Mouse (Mus musculus) gastrocnemius, postnatal 36 days (tissue): ENCODE measurements around the gene Whrn. TPM values are rescaled to one million over a fixed set of nuclear protein-coding genes. Genes with fewer than 3 reads are reported as not detected.
A peak's percentile ranks its signal among the peaks of the same experiment; 100 is the strongest.

Source experiments
- DNase-seq, 2 experiments: peaks; one replicate each; pipeline ENCODE4 v3.0.0; 2022
- intact Hi-C: fragments of 180-260 bp; cut with DNase I; formaldehyde crosslinking; loops from one replicate; pipeline ENCODE4 v1.15.1; 2025
- total RNA-seq, 2 experiments: library from RNA; stranded (reverse); gene quantifications; 2 replicates each; pipeline ENCODE4 v1.2.3; 2021

The Whrn gene
- total RNA-seq, 2 experiments from 2014 or later: 2.2 to 2.5 TPM

DNA sequence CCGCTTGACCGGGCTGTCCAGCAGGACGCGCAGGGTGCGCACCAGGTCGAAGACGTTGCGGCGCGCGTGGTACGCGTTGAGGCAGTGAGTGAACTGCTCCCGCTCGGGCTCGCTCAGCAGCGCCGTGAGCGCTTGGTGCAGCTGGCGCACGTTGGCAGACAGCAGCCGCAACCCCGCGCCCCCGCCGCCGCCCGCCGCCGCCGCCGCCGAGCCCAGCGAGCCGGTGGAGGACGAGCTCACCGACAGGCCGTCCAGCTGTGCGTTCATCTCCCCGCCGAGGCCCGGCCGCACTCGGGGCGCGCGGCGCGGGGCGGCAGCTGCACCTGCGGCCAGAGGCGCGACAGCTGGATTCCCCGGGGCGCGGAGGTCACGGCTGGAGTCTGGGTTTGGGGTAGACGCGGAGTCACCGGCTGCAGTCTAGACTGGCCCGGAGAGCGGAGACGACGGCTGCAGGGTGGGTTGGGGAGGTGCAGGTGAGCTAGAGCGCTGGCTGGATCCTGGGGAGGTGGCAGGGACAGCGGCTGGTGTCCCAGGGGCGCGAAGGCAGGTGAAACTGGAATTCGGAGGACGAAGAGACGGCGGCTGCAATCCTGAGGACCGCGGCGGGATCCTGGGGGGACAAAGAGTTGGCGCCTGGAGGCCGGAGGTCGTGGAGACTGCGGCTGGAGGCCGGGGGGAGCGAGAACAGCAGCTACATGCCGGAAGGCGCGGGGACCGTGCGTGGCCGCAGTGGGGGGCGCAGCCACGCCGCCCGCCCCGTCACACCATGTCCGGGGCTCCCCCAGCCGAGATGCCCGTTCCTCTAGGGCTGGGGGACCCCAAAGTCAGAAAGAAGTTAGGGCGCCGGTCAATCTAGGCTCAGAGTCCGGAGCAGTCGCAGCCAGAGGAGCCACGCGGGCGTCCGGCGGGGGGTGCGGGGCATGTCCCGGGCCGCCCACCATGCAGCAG, 550 bp downstream of the Whrn start:
- intact Hi-C loops: no loop called here
- peak in 1 of 2 experiments; percentile 32 for DNase-seq

DNA sequence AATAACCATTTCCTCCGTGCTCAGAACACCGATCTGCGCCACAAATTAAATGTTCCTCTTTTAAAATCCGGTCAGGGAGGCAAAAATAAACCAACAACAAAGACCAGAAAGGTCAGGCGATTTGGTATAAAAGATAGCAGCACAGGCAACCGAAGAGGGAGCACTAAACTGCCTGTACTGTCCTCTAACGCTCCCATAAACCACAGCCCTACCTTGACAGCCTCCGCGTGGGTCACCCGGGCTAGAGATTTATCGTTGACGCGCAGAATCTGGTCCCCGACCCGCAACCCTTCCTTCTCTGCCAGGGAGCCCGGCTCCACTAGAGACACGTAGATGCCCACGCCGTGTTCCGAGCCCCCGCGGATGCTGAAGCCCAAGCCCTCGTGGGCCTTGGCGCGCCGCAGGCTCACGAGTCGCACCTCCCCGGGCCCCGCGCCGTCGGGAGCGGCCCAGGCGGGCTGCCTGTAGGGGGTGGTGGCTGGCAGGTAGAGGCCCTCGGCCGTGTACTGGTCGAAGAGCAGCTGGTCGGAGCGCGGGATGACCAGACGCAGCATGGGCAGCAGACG, 1.3 kb downstream of the Whrn start:
- intact Hi-C loops: no loop called here
- no peak for DNase-seq

DNA sequence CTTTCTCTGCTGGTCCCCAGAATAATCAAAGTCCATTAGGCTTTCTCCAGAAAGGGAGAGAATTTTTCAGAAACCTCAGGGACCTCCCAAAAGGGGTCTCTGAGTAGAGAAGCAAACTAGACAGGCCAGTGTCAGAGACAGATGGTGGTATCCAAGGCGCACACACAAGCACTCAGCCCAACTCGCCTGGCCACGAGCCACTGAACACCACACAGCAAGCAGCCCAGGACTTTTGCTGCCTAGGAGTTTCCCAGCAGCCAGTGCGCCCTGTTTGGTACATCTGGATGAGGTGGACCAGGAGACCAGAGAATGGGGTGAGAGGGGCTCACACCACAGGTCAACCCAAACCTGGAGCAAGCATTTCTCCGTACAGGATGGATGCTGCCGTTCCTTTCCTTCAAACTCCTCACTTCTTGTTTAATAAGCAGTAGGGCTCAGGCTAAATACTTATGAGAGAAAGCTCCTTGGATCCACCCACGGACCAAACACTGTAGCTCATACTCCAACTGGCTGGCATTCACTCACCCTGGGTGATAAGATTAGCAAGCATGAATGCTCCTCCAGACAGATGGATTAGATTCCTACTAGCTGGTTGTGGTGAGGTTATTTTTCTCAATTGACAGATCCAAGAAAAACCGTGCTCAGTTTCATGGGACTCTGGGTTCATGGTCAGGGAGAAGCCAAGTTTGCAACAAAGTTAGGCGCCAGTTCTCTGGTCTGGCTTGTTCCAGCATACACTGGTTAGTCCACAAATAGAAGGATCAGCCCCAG, 2.3 kb downstream of the Whrn start:
- intact Hi-C loops: no loop called here

DNA sequence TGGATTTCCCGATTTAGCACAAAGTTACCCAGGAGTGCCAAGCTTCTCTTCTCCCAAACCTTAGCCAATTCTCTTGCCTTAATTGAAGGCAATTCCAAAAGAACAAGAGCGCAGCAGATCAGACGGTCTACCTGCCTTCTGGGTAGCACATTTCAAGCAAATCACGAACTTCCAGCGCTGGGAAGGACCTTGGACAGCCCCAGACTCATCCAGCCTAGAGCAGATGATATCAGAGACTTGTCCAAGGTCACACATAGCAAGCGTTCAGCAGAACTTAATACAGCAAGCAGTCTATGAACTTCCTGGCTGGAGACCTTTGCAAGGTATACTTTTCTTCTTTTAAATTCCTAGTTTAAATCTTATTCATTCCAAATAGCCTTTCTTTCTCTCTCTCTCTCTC, 4.3 kb downstream of the Whrn start:
- intact Hi-C loops: no loop called here
- no peak for DNase-seq

More for the DNA sequence above, 2.3 kb downstream of the Whrn start:
- no peak for DNase-seq

DNA sequence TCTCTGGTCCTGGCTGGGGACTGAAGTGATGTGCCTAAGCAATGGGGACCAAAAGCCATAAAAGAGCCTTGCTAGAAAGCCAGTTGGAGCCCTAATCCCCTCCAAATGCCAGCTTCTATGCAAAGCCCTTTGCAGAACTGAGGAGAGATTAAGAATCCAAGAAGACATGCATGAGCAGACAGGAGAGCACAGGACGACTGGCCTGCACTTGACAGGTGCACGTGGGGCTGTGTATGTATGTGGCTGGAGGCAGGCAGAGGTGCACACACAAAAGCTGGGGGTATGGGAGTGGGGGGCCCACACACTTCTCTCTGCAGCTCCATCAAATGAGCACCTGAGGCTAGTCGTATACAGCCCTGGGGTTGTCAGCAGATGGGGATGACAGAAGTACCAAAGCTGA, 5.6 kb downstream of the Whrn start:
- DNase-seq: no peak
- intact Hi-C loops: no loop called here

DNA sequence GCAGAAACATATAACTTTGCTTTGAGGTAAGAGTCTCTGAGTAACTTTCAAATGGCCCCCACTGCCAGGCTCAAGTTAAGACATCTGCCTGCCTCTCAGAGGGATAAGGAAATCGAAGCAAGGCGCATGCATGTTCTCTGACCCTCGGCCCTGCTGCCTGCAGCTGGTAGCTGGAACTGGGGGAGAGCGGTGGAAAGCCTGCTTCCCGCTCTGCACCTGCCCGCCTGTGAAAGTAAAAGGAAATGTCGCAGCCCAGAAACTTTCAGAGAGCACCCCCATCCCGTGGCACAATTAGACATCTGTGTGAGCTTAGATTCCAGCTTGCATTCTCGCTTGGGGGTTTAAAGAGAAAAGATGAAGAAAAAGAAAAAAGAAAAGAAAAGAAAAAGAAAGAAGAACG, 6.1 kb downstream of the Whrn start:
- intact Hi-C loops: no loop called here
- DNase-seq: no peak

DNA sequence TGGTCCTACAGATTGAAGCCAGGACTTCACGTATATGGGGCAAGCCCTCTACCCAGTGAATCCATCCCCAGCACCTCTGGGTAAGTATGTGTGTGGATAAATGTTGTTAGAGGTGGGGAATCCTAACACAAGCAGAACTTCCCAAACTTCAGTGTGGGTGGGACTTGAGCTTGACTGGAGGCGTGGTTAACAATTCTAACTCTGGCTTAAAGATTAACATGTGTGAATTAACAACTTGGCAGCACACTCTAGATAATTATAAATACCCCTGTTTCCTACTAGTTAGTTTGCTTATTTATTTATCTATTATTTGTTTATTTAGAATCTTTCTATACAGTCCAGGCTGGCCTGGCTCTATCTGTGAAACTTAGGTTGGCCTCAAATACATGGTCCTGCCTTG, 7.9 kb downstream of the Whrn start:
- DNase-seq: no peak
- intact Hi-C loops: no loop called here

DNA sequence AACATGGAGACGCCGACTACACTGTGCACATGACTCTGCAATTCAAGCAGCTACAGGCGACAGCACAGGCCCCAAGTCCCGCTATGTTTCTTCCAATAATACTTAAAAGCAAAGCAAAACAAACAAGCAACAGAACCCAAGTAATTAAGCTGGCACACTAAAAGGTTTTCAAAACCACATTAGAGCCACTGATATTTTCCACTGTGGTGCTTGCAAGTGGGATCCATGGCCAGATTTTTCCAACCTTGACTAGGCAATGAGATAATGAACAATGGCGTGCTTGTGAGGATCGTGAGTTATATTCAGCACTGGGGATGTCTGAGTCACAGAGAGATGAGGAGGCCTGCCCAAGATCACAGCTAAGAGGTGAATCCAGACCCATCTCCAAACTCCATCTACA, 8.5 kb downstream of the Whrn start:
- intact Hi-C loops: no loop called here

DNA sequence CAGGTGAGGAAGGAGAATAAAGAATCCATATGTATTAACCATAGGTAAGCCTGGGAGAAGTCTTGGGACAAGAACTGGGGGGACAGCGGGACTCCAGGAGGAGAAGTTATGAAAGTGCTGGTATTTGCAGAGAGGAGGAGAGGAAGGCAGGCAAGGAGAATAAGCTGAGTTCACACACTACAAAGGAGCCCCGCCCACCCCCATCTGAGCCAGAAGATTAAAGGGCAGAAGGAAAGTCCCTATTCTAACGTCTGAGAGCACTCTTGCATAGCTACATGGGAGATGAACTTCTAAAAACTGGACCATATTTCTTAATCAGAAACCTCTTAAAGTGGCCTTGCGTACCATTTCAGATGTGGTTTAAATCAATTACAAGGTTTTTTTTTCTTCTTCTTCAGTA, 9.3 kb downstream of the Whrn start:
- intact Hi-C loops: no loop called here
- no peak for DNase-seq

More for the DNA sequence above, 8.5 kb downstream of the Whrn start:
- DNase-seq: no peak

DNA sequence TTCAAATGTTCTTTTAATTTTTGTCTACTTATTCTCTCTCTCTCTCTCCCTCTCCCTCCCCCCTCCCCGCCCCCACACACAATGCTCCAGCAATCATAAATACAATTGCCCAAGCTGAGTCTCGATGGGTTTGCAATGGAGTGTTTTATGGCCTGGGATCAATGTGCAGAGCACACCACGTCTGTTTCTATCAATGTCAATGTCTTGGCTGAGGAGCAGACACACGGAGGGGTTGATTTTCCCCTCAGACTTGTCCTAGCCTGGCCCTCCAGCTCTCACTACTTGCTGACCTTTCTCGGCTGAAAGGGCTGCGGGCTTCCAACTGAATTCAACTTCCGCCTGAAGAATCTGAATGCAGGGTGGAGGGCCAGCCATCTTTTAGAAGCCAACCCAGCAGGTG, 12.1 kb downstream of the Whrn start:
- DNase-seq: no peak
- intact Hi-C loops: no loop called here

DNA sequence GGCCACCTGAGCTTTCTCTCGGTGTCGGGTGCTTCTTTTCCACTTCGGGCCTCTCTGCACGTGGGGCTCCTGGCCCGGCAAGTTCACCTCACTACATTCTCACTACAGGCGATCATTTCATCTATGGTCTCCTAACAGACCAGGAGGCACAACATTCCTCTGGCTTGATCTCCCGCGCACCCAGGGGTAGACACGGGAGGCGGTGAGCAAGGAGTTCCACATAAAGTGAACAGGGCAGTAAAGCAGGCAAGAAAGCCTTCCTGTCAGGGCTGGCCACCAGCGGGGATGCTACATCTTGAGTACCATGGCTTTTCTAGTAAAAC, 15.0 kb downstream of the Whrn start:
- intact Hi-C loops: no loop called here
- no peak for DNase-seq

DNA sequence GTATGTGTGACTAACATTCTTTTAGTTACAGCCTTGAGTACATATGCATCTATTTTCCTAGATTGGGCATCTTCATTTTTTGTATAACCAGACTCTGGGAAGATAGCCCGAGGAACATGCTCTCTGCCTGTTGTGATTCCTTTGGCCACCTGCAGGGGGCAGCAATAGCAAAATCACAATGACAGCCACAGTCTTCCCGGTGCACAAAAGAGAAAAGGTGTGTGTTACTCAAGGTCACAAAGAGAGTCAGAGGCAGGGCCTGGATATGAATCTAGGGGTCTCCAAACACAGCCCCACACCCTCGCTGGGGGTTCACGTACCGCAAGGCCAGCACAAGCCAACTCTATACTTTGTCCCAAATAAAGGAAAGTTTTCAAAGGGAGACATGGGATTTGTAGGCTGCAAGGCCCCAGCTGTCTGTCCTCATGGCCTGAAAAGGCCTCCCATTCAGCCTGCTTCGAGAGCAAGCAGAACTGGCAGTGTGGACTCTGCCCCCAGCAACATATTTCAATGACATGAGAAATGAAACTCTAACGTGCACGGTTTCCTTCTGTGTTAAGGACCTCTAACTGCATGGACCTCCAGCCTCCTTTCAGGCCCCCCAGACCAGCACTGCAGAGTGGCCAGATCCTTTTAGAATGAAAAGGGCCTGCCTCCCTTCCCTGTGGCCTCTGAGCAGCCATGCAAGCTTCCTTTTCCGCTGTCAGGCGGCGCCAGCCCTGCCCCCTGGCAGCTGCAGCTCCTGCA, 15.5 kb downstream of the Whrn start:
- DNase-seq: no peak
- intact Hi-C loops: no loop called here

DNA sequence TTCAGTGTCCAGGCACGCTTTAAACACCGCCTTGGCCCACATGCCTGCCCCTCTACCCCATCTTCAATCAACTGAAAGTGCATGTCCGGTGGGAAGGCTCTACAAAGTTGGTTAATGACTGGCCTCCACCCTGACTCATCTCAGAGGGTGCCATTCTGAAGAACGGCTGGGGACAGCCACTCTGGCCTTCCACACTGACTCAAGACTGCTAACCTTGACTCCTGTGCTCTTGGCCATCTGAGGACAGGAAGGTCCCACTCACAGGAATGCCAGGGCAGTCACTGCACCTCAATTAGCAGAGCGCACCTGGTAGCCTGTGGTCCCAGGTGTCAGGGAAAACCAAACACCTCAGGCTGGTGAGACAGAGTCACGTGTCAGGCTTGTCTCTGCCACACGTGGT, 17.8 kb downstream of the Whrn start:
- intact Hi-C loops: loop anchor here (5.0 kb wide), 1 partner anchor 61 kb away; no protein-coding TSS in a partner anchor
- DNase-seq: no peak

DNA sequence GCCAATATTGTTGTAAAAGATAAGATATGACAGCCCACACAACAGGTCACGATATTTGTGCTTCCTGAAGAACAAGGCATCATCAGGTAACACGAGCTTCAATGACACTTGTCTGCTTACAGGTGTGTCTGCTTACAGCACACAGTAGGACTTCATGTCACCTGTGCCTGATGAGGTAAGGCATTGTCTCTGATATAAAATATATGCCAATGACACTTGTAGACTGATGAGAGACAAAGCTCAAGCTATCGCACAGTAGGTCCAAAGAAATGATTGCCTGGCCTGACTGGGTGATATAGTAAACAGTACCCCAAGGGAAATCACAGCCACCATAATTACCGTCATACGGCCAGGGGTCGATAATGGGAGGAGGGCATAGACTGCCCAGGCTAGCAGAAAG, 18.9 kb downstream of the Whrn start:
- DNase-seq: no peak
- intact Hi-C loops: loop anchor here (5.0 kb wide), 1 partner anchor 60 kb away; no protein-coding TSS in a partner anchor

DNA sequence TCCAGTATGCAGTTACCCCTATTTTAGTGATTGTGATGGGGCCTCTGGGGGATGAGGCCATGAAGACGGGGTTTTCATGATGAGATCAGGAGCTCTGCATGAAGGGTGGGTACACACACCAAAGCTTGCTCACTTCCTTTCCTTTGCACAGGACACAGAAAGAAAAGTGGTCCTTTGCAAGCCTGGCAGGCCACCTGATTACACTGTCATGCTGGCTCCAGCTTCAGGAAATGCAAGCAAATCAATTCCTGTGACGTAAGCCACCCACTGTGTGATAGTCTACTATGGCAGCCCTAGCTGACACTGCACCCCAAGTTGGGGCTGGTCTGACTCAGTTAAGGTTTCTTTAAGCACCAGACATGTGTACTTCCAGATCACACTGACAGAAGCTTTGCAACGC, 20.6 kb downstream of the Whrn start:
- intact Hi-C loops: loop anchor here (5.0 kb wide), 1 partner anchor 58 kb away; no protein-coding TSS in a partner anchor
- DNase-seq: no peak

DNA sequence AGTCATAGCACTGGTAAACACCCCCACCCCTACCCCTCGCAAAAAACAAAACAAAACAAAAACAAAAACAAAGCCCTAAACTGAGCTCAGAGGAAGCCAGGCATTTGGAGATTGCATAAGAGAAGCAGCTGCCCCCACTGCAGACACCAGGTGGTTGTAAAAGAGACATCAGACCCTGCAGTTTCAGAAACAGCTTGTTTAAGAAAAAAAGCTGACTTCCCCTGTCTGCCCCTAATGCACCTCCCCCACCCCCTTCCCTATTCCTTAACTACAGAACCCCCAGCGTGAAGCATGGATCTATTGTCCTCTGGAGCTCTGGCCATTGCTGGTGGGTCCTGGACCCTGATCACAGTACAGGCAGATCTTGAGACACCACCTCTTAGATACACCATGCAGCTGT, 21.4 kb downstream of the Whrn start:
- intact Hi-C loops: no loop called here
- DNase-seq: no peak

DNA sequence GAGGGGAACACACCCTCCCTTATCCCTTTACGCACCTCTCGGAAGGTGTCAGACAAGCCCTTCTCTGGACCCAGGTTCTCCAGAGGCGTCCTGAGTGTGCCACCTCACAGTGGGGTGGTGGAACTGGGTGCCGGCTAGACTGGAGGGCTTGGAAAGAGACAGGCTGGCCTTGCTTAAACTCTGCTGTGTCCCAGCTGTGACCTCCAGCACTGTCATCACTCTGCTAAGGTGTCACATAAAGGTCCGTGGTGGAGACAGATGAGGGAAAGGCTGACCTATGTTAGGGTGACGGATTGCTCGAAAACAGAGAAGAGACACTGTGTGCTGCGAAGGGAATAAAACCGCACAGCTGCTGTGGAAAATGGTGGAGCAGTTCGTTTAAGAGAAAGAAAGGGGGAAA, 28.5 kb downstream of the Whrn start:
- intact Hi-C loops: no loop called here
- no peak for DNase-seq

DNA sequence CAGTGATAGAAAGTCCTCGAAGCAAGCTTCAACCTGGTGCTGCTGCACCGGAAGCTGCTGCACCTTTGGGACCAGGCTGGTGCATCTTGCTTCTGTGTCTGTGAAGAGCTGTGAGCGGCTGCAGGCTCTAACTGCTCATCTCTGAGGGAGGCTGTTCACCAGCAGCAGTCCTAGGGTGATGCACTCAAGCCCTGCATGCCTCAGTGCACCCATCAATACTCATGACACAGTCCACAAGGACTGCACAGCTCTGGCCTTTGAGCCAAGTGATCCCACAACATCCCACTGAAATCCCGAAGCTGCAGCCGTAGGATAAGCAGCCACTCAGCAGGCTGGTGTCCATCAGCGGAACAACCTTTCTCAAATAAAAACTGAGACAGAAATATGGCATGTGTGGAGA, 29.6 kb downstream of the Whrn start:
- DNase-seq: no peak
- intact Hi-C loops: no loop called here

DNA sequence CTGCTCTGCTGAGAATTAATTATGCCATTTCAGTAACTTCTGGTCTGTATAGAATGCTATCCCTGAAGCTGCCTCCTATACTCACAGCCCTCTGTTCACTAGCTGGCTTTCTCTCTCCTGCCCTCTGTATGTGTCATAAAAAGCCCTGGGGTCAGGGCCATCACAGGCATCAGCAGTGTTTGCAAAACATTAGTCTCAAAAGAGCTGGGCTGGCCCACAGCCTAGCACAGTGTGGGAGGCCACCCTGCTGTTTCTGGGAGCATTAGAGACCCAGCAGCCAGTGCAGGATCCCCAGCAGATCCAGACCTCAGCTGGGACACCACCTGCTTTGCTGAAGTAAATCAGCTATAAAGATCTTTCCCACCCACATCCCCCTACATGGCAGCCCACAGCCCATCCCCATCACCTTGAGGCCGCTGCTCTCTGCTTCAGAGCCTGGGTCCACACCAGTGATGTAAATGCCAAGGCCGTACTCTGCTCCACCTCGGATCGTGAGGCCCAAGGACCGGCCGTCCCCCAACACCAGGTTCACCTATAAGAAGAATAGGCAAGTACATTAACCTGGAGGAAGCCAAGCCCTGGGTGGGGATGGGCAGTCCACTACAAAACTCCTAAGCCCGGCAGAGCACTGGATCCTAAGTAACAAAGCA, 34.8 kb downstream of the Whrn start:
- intact Hi-C loops: no loop called here
- no peak for DNase-seq

DNA sequence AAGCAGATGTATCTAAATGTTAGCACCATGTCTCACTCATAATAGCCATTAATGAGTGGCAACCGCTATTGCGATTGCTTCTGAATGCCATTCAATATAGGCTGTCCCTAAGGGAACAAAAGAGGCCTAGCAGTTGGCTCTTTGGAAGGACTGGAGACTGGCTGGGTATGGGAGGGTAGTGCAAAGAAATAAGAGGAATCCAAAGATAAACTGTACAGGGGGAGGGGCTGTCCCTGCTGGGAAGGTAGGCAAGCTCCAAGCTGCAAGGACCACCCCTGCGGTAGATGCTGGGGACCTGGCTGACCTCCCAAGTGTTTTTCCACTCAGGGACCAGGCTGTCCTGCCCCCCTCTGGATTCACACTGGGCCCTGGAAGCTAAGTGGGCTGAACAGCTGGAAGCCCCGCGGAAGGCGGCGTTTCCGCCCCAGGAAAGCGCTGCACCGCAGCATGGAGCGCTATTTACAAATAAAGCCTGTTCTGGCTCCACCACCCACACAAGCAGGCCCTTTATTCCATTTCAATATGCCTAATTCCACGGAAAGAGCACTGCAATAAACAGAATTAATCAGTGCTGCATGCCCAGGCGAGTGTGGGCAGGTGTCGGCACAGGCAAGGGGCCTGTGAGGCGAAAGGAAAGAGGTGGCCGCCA, 36.5 kb downstream of the Whrn start:
- DNase-seq: no peak
- intact Hi-C loops: no loop called here
